Mouse (Mus musculus) kidney, postnatal 14 days (tissue): Measurements from ENCODE around the gene Ate1.
"Not testable (repeated sequence)": the region's sequence is repeated elsewhere in the genome, so short reads cannot be mapped to it uniquely, and the experiment has no call there.

ENCODE experiments used
- DNase-seq: peaks from one replicate; pipeline ENCODE4 v3.0.0; 2022; ENCODE audit warnings: mixed read lengths

The Ate1 gene

DNA sequence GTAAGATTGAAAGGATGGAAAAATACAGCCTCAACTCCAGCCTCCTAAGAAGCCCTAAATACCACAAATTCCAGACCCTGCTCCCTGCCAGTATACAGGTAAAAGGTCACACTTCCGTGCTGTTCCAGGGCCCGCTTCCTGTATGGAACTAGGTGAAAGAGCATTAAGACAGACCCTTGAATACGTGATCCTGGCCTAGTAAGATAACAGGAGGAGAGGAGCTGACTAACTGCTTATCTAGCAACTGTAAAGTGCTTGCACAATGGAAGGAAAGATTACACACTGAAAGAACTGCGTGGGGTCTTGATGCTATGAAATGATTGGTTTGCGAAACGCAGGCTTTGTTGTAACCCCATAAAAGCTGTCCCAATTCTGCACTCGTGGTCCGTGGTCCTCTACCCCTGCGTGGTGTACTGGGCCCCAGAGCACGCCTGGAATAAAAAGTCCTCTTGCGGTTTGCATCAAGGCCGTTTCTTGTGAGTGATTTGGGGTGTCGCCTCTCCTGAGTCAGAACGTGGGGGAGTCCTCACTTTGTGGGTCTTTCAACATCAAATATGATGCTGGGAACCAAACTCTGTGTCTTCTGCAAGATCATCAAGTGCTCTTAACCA lies 748 bp upstream of the Ate1 start:
- peak; percentile 63 for DNase-seq

DNA sequence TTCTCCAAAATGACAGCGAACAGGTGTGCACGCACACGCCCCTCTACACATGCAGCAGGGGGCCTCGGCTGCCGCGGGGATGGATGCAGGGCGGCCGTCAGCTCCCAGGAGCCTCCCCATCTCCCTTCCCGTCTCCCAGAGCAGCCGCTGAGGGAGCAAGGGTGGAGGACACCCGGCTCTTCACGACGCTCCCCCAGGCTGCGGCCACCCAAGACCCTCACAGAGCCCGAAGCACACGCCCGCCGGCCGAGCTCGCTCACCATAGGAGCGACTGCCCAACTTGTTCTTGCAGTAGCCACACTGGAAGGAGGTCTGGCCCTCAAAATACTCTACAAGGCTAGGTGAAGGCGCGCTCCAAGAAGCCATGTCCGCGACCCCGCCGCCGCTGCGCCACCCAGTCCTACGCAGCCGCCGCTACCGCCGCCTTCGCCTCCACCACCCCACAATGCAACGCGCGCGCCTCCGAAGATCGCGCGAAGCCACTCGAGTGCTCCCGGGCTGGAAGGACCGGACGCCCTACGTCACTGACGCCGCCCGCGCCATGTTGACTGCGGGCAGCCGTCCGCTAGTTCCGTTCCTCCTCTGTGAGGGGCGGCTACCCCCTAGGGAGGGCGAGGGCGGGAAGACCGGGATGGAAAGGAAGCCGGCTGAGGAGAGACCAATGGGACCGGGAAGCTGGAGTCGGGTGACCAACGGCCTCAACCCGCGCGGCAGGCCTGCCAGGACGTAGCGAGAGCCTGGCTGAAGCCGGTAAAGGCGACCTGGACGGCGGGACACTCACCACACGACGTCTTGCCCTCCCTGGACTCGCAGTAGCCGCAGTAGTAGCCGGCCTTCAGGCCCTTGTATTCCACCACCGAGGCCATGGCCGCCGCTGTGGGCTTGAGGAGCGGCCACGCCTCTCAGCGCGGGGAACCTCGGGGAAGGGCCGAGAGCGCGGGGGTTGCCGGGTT lies 797 bp downstream of the Ate1 start:
- DNase-seq, result peak; percentile 99

DNA sequence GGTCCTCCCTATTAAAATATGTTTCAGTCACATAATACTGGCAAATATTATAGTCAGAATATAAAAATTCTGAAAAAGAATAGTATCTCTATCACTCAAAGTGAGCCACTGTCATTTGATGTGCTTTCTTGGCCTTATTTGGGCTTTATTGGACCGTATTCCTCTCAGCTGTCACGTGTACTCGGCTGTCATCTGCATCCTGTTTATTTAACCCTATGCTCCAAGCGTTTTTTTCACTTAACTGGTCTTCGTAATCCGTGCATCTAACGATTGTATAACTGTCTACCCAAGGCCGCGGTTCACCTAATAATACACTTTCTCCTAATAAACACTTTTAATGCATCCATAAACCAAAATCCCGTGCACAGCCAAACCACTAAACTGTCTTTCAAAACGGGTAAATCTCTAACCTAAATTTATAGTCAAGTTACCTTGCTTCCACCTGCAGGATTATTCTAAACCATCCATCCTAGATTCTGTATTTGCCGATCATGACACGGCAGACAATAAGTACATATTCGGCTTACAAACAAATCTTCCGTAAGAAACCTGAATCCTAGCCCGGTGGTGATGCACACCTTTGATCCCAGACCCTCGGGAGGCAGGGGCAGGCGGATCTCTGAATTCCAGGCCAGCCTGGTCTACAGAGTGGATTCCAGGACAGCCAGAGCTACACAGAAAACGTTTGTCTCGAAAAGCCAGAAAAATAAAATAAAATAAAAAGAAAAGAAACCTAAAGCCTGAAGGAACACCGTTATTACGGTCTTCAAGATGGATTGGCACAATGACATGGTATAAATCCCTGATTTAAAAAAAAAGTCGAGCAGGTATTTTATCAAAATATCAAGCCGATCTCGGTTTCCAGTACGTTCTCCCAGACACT lies 1.7 kb downstream of the Ate1 start:
- peak; percentile 40 for DNase-seq

DNA sequence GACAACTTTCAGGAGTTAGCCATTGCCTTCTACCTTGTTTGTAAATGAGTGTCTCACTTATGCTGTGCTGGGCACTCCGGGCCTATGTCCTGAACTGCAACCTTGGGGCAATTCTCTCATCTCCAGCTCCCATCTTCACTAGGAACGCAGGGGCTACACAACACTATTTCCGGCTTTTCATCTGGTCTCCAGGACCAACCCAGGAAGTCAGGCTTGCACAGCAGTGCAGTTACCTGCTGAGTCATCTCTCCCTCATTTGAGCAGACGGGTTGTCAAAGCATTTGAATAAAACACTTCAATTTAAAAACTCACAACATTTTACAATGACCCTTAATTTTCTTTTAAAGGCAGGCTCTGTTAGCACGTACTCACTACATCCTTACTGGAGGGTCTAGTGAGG lies 9.9 kb downstream of the Ate1 start:
- DNase-seq, result no peak

DNA sequence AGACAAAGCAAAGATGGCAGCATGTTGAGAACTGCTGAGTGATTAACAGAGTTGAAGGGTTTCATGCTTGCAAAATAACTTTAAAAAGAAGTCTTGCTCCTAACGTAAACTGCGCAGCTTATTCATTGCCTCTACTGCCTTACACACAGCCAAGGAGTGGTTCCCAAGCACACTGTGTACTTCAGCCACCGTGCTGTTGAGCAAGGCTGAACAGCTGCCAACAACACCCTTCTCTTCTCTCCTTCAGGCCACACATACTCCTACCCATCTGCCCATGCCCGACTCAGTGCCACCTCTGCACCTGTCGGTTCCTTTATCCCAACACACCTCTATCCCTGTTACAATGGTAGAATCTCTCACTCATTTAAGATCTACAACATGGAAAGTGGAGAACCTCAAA lies 17.2 kb downstream of the Ate1 start:
- DNase-seq, result no peak

DNA sequence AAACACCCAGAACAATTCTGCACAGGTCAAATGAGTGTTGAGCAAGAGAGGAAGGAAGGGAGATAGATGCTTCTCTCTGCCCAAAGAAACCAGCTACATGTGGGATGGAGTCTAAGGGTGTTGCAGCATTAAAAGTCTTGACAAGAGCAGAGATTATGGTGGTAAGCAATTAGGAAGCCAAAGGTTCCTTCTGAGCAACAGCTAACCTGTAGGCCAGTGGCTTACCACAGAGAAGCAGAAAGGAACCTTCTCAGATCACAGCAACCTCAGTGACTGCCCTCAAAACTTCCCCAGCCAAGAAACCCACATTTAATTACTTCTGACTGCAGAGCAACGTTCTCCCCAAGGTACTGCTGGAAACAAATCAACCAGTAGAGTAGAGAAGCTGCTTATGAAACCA lies 18.7 kb downstream of the Ate1 start:
- no peak for DNase-seq

DNA sequence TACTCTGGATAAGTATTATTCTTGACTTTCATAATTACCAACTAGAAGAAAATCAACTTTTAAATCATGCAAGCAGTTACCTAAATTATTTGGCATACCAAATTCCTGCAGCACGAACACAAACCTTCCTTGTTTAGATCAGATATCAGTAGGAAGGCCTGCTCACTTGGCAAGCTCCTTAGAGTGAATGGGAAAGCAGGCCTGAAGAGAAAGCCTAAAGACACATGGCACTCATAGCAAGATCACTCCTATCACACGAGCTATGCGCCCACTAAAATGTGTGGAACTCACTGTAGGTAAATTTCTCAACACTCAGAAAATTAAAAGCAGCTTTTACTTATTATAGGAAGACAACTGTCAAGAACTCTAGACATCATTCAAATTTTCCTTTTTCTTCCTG lies 26.8 kb downstream of the Ate1 start:
- no peak for DNase-seq

DNA sequence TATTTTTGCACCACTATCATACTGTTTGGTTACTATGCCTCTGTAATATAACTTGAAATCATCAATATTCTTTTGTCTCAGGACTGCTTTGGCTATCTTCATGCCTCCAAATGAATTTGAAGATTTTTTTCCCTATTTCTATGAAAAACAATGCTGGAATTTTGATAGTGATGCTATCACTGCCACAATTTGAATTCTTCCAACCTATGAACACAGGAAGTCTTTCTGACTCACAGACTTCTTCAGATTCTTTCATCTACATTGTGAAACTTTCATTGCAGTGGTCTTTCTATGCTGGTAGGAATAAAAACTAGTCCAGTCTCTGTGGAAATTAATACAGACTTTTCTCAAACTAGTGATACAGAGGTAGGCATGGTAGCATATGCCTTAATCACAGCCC lies 28.1 kb downstream of the Ate1 start:
- DNase-seq, result no peak

DNA sequence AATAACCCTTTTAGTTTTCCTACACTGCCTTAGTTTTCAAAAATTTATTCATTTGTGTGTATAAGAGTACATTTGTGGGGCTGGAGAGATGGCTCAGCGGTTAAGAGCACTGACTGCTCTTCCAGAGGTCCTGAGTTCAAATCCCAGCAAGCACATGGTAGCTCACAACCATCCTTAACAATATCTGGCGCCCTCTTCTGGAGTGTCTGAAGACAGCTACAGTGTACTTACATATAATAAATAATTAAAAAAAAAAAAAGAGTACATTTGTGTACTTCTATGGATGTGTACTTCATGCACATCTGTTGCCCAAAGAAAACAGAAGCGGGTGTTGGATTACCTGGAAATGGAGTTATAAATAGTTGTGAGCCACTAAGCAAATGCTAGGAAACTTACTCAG lies 41.2 kb downstream of the Ate1 start:
- not testable (repeated sequence) for DNase-seq

DNA sequence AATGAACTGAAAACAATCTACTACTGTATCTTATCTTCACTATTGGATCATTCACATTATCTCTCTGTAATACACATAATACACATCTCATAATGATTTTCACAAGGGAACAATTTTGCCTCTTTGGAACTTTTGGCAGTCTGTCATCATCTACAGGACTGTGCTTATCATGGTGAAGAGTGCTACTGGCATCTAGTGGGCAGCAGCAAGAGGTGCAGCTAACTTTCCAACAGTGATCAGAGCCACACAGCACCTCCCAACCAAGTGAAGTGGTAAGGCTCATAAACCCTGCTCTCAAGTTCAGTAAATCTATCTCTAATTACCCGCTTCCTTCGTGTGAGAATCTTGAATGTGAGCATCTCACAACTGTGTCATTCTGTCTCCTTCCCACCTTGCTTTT lies 44.2 kb downstream of the Ate1 start:
- DNase-seq, result peak; percentile 70

DNA sequence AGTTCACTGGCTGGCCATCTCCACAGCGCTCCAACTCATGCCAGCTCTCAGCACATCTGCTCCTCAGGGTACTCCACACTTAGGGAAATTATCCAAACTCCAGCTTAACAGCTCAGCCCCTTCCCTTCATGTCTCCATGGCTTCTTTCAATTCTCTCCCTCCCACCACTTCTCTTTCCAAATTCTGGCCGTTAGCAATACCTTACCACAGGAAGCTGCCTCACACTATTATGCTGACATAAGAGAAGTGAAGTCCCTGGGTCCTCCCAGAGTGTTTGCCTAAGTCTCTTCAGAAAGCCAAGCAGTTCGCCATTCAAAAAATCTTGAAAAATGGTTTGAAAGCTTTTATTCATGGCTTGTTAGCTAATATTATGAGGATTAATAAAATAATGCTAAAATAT lies 46.3 kb downstream of the Ate1 start:
- no peak for DNase-seq

DNA sequence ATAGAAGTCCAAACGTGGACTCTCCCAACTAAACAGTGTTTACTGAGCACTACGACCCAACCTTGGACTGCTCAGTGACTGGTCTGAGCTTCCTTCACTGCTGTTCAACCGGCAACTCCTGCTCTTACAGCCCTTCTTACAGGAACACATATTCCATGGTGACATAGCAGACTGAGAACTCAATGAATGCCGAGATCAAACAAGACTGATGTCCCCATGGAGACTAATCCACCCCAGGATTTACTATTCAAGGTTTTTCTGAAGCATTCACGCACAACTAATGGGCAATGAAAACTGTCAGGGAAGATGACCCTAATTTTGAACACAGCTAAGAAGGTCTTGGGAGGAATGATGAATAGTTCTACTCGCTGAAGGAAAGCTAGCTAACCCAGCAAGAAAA lies 47.5 kb downstream of the Ate1 start:
- DNase-seq, result no peak

DNA sequence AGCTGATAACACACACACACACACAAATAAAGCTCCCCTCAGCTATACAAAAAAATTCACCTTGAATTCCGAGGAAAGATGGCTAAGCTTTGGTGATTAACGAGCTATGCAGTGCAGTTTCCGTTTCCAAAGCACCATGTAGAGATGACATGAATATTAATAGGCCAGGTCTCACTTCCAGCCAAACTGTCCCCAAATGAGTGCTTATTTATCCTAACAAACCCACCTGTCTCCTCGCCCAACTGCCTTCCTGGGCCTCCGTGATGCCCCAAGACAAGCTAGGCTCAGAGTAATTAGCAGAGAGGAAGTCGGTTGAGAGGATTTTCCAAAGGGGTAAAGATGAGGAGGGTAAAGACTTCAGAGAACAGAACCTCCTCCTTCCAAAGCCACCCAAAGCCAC lies 49.1 kb downstream of the Ate1 start:
- no peak for DNase-seq

DNA sequence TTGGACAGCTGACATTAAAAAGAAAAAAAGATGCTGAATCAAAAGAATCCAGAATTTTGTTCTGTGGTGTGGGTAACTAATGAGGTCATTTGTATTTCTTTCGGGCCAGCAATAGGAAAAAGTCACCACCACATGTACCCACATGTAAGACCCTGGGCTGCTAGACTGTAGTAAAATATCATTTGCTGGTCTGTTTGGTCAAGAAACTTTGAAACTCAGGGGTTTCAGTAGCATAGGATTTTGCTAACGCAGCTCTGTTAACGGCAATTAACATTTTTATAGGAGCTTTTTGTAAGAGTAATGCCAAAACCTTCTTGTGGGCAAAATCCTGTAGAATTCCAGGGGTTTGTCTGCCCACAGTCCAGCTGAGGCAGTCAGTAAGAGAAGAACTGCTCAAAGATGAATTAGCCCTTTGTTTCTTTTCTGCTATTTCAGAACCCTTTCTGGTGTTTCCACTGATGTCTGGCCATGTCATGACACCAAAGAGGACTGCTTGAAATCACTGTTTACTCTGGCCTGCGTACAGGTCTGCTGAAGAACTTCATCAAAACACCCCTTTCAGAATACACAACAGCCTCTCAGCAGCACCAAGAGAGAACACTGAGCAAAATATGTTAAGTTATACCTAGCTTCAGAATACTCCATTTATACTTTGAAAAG lies 64.5 kb downstream of the Ate1 start:
- DNase-seq, result peak; percentile 11

DNA sequence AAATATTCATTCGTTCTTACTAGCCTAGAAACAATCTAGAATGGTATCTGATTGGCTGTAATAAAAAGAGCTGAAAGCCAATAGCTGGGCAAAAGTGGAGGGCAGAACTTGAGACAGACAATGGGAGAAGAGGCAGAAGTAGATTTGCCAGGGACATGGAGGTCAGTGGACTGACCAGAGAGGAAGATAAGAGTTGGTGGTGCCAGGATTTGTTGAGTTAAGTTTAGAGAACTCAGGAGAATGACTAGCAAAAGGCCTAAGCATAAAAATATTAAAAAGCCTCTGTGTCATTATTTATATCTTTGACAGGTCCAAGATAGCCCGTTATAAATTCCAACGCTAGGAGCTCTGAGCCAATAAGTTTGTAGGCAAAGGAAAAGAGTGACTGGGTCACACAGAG lies 65.9 kb downstream of the Ate1 start:
- DNase-seq, result no peak

DNA sequence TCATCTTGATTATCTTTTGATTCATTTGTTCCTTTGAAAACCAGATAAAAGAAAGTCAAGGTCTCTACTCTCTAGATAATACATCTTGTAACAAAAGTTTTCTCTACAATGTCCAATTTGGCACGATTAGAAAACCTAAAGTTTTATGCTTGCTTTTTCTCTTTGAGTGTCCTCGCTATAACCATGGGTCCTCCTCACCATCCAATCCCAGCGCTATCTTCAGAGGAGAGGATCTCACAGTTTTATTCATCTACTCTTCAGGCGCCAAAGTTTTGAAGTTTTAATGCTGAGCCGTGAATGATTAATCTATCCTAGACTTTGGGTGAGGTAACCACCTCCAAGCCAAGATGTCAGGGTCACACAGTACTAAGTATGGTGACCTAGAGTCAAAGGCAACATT lies 84.4 kb downstream of the Ate1 start:
- DNase-seq, result no peak

DNA sequence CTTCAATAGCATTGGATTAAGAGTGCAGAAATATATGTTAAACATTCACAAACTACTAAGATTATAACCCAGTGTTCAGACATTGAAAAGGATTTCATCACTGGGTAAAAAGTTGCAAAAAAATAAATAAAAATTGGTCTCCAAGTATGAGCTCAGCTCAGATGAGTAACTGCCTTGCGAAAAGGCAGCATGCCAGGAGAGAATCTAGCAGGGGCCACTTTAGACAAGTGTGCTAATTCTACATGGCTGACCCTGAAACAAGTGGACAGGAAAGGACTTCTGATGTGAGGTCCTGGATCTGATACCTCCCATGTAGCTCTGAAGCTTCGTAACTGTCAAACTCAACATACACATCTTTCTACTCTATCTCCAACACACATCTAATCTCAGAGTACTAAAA lies 88.0 kb downstream of the Ate1 start:
- no peak for DNase-seq

DNA sequence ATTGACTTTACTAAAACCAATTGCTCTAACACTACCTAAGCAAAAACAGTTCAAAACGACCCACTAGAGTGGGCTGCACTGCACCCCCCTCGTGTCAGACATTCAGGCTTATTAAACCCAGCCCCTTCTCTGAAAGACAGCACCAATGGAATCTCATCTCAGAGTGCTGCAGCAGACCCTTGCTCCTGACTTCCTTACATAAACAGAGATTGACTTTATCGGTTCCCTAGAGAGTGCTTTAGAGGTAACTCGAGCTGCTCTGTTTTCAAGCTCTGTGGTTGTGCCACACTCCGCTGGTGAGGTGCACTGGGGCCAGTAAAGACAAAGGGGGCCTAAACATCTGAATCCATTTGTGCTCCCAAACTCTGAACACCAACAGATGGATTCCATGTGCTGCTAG lies 93.6 kb downstream of the Ate1 start:
- no peak for DNase-seq

DNA sequence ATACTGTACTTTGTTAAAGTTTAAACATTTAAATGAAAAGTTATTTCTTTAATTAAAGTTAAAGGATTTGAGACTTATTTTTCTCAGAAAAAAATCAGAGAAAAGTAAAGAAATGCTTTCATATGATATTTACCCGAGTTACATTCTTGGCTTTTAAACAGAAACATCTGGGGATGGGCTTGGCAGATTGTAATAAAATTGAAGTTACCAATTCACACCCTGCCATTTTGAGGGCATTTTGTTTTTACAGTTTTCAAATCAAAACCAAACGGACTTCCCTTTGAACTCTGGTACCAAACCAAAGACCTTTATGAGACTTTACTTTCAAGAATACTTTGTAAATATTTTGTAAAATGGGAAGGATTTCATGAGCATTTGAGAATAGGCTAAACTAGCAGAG lies 94.2 kb downstream of the Ate1 start:
- no peak for DNase-seq

DNA sequence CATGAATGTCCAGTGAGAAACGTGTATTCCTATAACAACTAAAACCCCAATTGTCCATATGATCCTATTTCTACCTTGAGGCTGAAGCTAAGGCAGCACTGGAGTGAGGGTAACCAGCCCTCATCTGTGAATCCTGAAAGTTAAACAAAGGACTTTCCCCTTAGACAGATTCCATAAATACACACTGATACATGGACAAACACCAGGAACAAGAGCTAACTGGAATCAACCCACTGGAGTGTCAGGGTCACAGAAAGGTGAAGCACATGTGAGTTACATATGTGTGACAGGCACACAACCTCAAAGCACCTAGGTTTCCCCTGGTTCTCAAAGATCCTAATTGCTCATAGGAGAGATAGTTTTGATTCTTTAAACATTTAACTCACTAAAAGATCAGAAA lies 100.2 kb downstream of the Ate1 start:
- no peak for DNase-seq

DNA sequence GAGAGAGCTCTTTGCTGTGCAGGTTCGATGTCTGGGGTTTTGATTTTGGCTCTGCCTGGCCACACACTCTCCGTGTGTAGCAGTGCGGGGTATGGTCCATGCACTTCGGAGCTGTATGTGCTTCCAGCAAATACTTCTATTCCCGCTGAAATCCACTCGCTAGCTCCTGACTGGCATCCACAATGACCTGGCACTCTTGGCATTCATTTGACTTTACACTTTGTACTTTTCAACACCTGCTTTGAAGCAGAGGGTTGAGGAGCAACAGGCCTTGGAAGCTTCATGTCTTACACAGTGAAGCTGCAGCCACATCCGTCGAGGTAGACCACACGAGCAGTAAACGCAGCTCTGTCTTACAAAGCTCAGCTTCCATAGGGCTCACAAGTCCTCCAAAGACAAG lies 112.5 kb downstream of the Ate1 start:
- no peak for DNase-seq

DNA sequence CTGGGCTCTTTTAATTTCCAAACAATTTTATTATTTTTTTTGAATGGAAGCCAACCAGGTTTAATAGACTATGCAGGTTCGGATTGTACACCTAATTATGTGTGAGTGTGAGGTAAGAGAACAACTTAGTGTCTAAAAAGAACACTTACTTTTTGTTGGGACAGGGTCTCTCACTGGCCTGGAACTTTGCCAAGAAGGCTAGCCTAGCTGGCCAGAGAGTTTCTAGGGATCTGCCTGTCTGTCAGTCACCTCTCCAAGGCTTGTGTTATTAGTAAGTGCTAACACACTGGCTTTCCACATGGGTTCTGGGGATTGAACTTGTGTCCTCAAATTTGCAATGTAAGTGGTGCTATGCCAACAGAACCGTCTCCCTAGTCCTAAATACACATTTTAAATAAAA lies 116.8 kb downstream of the Ate1 start:
- no peak for DNase-seq

DNA sequence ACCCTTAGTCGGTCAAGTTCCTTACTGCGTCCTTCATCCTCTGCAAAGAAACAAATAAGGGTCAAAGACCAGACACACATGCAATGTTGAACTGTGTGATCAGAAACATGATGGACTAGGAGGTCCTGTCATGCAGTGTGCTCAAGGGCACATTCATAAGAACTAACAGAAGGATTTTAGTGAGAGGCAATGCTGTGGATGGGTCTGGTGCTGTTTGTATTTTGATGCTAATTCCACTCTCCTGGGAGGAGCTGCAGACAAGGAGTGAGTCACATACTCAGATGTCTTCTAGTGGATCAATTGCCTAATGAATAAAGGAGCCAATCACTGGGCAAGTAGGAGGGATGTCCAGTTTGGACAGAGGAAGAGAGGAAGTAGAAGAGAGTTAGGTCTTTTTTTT lies 125.5 kb downstream of the Ate1 start:
- DNase-seq, result no peak
